Mouse (Mus musculus): Measurements from ENCODE around the gene Megf11.

The Megf11 gene

DNA sequence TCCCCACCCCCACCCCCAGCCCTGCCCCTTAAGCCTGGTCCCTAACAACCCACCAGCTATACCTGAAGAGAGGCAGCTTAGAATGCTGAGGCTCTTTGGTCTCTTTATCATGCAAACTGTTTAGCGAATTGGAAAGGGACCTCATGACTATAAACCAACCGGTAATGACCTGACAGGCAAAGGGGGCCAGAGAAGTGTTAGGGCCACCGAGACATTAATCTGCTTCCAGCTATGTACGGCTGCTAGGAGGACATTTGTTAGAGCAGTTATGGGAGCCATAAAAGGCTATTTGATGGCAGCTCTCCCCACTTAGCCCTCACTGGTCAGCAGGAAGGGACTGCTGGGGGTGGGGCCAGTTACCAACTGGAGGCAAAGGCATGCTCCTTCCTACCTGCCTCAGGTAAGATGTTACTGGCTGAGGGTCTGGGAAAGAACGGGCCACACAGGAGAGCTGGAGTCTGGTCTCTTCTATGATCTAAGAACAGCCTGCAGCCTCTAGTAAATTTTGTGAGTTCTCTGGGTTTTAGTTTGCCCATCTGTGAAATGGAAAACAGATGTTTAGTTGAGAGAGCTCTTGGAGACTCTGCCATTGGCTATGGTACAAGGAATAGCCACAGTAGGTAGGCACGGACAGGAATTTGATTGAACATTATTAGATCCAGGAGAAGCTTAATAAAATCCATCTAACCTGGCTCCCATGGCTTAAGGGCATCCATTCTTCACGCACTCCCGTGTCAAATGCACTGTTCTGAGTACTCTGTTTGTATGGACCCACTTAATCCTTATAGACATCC is 183.2 kb downstream of the Megf11 start:
- no peak for DNase-seq

DNA sequence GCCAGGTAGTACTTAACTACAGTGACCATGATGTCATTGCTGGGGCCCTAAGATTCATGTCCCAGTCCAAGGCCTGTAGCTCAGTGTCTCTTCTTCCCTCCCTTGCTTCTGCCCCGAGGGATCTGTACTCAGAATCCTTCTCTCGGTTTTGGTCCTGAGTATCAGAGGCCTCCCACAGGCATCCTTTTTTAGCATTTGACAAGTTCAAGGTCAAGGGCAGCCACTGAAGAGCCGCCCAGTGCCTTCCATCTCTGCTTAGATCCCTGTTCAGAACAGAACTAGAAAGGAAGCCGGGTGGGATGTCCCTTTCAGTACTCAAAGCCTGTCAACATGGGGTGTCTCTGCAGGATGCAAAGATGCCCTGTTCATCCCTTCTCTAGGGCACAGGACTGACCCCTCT is 185.0 kb downstream of the Megf11 start:
- DNase-seq = no peak

DNA sequence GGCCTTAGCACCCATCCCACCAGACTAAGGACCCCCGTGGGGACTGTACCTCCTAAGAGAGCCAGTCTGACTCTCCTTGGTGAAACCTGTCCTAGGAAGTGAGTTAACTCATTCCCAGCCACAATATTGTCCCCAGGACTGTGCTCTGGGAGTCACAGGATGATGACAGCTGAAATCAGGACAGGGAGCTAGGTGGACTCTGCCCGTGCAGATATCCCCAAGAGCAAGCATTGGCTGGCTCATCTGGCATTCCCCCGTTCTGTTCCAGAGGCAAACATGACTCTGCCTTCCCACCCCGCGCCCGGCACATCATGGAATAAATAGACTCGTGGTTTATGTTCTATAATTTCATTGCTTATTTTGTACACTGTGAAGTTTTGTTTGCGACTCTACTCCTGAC is 185.7 kb downstream of the Megf11 start:
- peak; percentile 36 for DNase-seq

DNA sequence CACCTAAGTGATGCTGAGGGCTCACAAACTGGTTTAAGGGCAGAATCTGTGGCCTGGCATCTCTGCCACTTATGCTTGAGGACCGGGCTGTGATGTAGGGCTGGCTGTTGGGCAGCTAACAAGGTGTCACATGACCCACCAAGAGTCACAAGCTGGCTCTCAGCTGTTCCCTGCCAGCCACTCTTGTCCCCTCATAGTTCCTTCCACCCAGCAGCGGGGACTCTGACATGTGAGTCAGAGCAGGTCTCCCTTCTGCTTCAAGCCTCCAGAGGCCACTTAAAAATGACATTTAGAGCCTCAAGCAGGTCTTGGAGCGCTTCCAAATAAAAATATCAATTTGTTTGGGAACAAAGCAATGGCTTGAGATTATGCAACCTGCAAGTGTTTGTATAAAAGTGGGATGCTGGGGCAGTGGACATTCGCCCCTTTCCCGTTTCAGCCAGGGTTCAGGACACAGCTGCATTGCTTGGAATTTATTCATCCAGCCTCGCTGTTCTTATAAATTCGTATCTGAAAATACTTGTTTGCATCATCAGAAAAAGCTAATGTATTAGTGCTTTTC is 187.3 kb downstream of the Megf11 start:
- DNase-seq = no peak

DNA sequence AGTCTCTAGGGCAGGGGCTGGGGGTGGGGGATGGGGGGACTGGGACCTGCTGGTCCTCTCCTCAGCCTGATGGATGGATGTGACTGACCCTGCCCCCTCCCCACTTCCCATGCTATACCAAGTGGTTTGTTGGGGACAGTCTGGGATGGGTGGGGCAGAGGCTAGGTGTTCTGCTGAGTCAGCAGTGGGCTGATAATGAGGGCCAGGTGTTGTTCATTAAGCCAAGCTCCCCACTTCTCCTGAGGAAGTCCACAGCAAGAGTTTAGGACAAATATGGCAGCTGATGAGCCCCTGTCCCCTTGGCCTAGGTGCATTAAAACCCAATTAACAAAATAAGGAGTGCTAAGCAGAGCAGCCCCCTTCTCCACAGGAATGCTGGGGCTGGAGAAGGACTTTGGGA is 190.2 kb downstream of the Megf11 start:
- DNase-seq = no peak

DNA sequence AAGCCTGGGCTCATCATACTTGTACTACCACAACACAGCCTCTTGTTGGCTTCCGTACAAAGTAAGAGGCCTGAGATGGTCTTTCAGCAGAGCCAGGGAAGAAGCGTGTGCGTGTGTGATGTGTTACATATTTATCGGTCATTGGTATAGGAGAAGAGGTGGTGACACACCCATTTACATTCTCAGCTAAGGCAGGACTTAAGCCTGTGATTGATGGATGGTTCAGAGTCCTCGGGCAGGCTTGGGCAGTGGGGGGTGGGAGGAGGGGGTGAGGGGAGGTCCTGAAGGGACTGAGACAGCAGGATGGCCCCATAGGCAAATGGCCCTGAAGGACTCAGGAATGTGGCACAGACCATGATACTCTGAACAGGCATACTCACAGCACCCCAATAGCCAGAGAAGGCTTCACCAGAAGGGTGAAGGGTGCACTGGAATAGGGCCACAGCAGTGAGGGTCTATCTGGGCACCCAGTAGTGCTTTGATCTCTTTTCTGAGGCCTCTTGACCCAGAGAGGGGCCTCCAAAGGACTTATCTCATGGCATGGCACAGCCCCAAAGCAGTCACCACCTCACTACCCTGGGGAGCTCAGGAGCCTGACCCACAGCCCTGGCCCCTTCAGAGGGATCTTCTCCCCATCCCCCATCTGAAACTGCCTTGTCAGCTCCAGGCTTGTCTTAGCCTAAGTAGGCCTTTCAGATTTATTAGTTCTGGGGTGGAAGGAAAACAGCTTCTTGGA is 190.9 kb downstream of the Megf11 start:
- DNase-seq = no peak

DNA sequence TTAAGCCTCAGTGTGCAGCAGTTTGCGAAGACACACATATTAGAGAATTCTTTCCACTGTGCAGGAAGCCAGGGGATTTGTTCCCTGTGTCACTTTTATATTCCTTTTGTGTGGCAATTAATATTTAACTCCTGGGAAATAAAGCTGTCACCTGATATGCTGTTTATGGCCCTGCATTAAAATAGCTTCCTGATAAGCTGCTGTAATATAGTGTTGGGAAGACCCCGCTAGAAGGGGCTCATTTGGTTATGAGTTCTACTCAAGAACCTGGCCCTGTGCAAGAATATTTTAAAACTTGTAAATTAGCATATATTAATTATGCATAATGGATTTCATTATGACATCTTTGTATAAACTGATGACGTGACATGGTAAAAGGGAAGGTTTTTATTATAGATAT is 191.7 kb downstream of the Megf11 start:
- DNase-seq = no peak

DNA sequence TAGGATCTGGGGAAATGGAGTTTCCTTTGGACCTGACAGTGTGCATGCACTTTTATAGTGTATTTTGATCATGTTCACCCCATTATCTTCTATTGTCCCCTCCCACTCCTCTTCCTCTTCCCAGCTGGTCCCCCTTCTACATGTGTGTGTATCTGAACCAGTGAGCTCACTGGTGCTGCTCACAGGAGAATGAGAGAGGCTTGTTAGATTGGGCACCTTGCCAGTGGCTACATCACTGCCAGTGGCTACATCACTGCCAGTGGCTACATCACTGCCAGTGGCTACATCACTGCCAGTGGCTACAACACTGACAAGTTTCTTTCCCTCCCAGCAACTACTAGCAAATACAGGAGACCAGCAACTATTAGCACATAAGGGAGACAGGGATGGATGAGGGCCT is 192.6 kb downstream of the Megf11 start:
- no peak for DNase-seq

DNA sequence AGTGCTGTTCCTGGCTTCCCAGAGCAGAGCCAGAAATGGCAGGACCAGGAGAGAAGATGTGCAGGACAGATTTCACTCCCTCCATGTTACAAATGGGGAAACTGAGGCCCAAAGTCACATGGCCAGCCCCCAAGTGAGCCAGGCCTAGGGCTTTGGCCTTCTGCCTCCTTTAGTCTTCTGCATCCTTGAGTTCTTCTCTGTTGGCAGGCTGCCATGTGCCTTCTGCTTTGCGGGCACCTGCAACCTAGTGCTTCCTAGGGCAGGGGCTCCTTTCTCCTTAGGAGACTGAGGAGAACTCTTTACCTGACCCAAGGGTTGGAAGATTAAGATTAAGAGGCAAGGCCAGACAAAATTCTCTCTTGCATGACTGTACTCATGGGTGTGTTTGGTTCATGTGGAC is 193.9 kb downstream of the Megf11 start:
- DNase-seq = no peak

DNA sequence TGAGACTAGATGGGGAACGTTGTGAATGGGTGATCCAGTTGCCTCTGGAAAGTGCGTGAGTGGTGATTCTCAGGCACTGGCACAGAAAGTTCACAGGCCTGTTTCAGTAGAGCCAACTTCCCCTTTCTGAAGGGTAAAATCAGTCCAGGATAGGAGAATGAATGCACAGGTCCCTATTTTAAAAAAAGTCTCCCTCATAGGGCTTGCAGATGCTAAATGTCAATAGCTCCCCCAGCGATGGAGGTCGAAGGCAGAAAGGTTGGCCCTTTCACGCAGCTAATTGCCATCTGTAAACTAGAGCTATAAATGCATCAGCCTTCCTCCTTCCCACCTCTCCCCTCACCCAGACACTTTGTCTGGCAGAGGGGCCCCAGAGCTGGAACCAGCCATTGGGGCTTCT is 200.9 kb downstream of the Megf11 start:
- no peak for DNase-seq

DNA sequence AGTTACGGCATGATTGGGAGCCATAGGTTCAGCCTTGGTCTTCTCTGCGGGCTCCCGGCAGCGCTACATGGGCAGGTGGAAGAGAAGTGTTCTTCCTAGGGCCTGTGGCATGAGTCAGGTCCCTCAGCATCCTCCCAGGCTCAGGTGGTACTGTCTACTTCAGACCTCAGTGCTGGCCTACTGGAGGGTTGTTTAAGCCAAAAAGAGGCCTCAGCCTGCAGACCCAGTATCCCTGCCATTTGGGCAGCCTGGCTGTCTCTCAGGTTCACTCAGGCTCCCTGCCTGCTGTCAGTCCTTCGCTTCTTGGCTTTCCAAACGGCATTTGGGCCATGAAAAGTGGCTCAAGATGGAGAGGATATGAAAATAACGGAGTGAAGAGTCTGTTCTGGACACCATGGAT is 202.6 kb downstream of the Megf11 start:
- DNase-seq = no peak

DNA sequence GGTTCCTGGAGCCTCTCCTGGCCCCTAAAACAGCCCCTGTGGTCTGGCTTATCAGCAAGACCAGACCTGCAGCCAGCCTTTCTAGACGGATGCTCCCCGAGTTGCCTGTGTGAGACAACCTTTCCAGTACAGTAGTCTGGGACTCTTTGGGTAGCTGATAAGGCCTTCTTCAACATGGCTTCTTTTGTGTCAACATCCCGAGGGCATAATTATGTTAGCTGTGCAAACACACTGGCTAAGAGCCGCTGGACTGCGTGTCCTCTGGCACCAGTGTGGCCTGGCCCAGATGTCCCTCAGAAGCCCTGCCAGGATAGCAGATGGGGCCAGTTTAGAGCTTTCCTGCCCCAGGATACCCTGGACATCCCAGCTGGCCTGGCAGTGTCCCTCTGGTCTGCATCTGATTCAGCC is 205.2 kb downstream of the Megf11 start:
- peak; percentile 90 for DNase-seq

DNA sequence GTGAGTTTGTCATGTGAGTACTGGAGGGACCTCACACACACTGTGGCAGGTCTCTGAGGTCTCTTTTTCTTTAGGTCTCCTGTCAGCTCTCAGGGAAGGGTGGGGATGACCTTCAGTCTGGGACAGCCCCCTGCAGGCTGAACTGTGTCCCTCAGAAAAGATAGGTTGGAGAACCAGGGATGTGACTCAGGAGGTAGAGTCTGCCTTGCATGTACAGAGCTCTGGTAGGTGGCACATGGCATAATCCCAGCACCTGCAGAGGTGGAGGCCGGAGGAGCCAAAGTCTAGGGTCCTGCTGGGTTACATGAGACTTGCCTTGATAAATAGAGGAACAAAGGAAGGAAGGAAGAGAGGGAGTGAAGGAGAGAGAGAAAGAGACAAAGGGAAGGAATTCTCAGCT is 206.0 kb downstream of the Megf11 start:
- peak; percentile 80 for DNase-seq

DNA sequence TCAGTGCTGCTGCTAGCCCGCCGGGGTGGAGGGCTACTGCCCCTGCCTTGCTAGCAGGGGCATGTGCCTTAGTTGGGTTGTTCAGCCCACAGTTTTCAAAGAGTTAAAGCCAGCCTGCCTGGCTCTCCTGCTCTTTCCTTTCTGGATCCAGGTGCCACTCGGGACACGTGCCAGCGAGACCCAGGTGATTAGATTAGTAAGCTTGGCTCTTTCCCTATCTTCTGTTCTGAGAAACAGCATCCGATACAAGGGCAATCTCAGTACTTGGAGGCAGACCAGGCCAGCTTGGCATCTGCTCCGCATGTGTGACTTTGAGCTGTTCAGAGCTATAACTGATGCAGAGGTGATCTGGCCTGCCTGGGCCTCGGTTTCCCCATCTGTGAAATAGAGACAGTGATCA is 209.0 kb downstream of the Megf11 start:
- no peak for DNase-seq

DNA sequence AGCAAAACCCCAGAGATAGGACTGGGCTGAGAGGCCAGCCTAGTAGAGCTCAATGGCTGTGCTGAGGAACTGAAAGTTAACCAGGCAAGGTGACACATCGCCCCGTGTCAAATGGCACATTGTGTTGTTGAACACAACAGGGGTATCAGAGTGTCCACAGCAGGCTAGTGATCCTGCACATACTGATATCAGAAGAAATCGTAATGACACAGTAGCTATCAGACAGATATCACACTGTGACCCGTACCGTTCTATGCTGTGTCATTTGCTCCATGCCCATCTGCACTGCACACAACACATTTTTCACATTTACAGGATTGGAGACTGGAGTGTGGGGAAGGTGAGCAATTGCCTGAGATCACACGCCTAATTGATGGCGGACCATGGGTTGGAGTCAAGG is 213.0 kb downstream of the Megf11 start:
- no peak for DNase-seq

DNA sequence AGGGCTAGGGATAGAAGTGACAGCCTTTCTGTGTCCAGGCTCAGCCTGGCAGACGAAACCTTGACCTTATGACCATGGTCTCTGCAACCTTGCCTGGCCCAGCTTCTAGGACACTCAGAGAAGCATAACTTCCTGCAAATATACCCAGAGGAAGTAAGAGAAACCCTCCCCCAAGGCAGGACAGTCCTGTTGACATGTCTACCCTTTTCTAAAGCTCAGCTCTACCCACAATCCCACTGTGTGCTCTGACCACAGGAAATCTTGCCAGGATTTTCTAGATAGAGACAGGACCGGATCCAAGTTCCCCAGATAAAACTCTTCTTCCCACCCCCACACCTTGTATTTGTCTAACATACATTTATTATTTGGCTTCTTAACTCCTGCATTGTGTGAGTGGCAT is 215.3 kb downstream of the Megf11 start:
- DNase-seq = no peak

DNA sequence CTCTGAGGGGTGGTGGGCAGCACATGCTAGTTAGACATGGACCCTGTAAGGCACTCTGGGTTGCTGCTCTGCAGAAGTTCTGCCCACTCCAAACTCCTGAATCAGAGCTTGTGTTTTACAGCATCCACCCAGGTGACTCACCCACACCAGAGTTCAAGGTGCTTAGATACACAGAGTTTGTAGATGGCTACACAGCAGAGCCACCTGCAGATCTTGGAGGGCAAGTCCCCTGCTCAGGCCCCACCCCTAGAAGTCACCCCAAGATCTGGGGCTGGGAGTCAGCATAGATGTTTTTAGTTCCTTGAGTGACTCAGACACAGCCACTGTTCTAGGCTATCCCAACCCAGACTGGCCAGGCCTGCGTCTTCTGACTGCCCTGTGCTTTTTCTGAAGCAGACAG is 217.5 kb downstream of the Megf11 start:
- no peak for DNase-seq

DNA sequence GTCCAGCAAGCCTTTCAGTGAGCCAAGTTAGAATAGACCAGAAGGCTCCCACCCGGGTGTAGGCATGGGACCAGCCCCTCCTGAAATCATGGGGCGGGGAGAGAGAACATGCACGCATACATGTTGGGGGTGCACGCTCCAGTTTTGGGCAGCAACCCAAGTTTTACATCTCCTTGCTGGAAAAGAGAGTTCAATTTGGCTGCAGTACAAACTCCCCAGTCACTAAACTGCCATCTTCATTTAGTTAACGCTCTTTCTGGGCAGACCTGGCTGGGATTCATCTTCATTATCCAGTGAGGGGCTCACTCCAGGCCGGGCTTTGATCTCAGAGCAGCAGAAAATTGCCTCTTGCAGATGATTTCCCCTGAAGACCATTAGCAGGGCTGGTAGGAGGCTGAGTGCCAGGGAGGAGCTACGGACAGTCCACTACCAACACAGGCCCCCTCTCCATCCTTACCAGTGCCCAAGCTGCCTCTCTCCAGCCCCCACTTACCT is 218.8 kb downstream of the Megf11 start:
- peak; percentile 16 for DNase-seq

DNA sequence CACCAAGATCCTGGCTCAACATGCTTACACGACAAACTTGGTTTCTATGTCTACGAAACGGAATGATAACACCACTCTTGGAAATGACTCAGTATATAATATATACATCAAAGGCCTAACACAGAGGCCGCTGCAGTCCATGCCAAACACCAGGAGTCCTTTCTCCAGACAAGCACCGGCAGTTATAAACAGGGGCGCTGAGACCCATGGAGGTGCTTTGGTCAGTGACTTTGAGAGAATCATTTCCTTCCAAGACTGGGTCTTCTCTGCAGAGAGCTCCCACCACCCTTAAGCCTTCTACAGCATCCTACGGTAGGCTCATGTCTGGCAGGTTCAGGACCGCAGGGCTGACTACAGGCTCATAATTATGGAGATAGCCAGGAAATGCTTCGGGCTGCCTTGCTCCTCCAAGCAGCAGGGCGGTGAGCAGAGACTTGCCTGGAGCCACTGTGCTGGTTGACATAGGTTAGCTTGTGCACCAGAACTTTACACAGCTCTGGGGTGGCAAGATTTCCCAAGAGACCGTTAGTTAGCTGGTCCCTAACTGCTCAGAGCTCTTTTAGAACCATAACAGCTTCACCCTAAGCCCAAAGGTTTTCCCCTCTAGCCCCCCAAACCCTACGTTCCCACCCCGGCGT is 219.8 kb downstream of the Megf11 start:
- DNase-seq = no peak

DNA sequence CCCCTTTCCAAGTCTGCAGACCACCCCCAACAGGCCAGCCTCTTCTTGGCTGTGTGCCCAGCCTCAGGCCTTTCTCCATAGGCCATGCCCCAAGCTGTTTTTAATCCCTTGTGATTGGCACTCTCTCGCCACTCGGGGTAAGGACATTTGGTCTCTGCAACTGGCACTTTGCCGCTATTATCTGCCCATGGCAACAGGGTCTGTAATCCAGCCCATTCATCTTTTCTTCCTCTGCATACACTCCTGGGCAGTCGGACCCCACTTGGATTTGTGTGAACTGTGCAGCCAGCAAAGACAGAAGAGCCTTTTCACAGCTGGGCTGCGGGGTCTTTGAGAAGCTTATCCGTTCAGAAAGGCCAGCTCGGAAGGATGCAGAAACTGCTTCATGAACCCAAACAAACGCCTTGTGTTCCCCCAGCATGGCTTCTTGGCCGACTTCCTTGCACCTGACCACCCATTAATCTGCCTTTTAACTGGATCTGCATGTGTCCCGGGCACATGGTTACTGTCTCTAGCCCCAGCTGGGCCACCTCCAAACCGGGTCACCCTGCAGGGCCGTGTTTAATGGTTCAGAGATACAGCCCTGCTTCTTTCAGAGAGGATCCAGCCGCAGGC is 220.4 kb downstream of the Megf11 start:
- DNase-seq = peak; percentile 18

DNA sequence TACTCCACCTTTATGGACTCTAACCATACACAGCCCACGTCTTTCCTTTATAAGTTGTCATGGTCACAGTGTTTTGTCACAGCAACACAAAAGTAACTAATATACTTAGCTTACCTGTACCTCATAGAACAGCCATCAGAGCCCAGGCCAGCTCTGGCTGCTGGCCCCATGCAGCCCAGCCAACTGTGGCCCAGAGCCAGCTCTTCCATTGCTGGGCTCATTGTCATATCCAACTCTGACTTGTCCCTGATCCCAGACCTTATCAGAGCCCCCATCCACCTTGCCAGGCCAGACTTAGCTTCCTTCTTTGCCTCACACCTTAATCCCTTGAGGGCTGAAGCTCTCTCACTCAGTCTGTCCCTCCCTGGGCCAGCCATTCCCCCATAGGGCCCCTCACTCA is 221.6 kb downstream of the Megf11 start:
- DNase-seq = no peak

DNA sequence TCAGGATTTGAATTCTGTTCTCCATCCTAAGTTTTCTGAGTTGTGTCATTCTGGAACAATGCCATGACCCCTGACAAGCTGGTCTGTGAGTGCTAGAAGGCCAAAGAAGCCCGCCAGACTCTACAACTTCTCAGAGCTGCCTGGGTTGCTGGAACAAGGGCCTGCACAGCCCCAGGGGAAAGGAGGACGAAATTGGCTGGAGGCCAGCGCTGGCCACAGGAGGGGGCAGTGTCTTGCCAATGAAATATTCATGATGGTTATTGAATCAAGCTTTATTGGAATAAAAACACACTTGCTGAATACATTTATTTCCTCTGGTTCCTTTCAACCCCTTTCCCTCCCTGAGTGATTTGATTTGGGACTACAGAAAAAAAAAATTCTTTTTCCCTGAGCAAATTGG is 224.1 kb downstream of the Megf11 start:
- no peak for DNase-seq
